Mouse (Mus musculus): ENCODE data around the gene Serpinb1a. TPM values are rescaled to one million over a fixed set of nuclear protein-coding genes. Genes with fewer than 3 reads are reported as not detected.

Gene Serpinb1a
- total RNA-seq, 4 experiments from 2014 or later = 1.7 to 3.9 (median 3.1) TPM

DNA sequence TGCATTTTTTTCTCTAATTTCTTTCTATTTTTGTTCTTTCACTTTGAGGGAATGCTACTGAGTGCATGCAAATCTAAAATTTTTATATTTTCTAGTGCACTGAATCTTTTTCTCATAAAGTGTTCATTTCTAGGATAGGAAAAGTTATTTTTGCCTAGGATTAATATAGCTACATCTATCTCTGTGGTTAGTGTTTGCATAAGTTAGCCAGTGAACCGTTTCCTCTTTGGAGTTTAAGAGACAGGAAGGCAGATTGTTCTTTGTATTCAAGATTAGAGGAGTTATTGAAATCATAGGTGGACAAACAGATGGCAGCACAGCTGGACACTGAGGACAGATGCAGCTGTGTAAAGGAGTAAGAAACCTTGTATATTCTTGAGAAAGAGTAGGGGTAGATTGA lies 11.7 kb downstream of the Serpinb1a start:
- DNase-seq (ENCODE audit: low spot score in 2 of 2) = no peak

DNA sequence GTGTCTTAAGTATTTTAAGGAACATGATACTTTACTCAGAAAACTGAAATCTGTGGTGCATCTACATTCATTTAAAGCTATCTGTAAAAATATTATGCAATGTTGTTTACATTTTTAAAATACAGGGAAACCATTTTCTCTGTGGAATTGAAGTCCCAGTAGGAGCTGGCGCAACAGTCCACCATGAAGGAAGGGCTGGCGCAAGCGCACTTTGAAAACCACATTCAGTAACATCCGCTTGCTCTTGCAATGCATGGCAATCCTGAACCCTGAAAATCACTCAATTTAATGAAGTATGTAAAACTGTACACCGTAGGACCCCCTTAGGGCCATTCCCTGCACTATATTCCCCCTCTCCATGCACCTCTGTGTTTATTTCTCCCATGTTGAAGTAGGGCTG lies 16.5 kb downstream of the Serpinb1a start:
- no peak for DNase-seq (ENCODE audit: low spot score in 2 of 2)

DNA sequence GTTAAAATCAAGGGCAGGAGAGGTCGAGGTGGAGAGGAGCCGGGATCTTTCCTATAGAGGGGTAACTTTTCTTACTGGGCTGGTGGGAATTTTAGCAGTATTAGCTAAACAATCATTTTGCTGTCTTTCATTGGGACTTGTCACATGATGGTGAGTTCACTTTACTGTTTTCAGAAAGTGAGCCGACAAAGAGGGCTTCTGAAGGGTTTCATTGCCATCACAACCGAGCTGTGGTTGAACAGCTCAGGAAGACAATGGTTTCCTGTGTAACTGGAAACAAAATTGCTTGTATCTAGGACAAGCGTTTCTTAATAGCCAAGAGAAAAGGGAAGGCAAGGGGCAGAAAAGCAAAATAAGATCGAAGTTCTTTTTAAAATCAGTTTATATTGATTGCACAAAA lies 17.7 kb downstream of the Serpinb1a start:
- no peak for DNase-seq (ENCODE audit: low spot score in 2 of 2)

DNA sequence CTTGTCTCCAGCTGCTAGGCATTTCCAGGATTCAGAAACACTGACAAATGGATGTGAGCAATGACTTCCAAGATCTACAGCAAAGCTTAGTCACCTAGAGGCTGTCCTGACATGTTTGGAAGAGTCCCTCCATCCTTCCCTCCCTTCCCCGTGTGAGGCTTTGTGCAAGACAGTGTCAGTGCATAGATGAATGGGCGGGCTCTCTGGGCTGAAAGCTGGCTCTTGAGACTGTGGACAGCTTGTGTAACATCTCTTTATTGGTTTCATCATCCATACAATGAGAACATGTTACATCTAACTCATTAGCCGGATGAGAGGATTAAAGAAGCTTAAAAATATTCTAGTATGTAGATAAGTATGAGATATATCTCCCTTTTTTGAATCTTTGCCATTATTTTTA lies 18.2 kb downstream of the Serpinb1a start:
- no peak for DNase-seq (ENCODE audit: low spot score in 2 of 2)

DNA sequence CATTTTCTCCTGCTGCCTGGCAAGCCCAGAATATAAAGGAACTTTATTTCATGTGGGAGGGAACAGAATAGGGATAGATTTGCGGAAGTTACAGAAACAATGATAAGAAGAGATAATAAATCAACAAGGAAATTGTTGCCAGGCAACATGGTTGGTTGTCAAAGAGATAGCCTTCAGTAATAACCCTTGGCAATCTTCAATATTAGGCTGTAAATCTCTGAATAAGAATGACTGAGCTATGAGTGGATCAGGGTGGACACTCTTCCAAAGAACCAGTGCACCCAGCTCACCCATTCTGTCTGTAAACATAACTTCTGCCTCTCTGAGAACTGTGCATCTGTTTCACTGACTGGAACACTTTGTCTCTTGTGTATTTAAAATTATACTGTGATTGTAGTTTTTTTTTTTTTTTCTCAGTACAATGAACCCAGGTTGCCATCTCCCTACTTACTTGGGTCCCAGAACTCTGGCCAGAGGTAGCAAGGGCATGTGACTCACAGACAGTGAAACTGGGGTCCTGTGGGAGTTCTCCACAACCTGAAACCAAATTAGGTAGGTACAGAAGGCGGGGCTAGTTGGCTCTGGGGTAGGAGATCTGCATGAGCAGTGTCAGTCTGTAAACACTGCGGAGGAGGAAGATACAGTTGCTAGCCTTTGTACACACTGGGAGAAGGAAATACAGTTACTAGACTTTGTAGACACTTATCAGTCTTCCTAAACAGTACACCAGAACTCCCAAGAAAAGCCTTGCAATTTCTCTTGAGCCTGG lies 19.3 kb downstream of the Serpinb1a start:
- no peak for DNase-seq (ENCODE audit: low spot score in 2 of 2)

DNA sequence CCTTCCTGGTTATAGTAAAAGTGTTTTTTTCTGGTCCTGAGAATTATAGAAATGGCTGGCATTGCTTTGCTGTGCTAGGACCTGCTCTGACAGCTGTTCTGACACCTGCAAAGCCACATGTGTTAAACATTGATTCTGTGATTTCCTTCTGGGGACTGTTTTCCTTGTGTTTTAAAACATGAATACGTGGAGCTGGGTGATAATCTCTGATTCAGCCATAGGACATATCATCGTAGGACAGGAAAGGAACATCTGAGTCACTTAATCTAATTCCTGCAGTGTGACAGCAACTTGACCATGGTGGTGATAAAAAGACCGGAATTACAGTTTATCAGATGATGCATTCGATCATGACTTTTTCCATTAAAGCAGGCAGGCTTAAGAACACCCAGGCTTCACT lies 22.1 kb downstream of the Serpinb1a start:
- DNase-seq (ENCODE audit: low spot score in 2 of 2) = no peak

DNA sequence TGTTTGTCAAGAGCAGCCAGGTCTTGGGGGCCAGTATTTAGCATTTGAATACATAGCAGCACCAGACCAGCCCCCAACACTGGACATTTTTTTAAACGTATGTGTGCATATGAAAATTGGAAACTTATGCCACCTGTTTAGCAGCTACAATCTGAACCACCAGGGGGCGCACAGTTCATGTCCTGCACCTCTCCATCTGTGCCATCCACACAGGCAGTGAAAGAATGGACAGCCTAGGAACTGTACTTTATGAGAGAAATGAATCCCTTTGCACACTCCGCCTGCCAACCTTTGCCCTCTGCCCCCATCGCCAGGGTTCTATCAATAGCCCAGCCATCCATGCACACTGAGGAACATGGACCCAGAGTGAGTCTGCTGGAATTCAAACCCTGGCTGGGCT lies 23.0 kb downstream of the Serpinb1a start:
- DNase-seq (ENCODE audit: low spot score in 2 of 2) = peak; percentile 23 to 44

DNA sequence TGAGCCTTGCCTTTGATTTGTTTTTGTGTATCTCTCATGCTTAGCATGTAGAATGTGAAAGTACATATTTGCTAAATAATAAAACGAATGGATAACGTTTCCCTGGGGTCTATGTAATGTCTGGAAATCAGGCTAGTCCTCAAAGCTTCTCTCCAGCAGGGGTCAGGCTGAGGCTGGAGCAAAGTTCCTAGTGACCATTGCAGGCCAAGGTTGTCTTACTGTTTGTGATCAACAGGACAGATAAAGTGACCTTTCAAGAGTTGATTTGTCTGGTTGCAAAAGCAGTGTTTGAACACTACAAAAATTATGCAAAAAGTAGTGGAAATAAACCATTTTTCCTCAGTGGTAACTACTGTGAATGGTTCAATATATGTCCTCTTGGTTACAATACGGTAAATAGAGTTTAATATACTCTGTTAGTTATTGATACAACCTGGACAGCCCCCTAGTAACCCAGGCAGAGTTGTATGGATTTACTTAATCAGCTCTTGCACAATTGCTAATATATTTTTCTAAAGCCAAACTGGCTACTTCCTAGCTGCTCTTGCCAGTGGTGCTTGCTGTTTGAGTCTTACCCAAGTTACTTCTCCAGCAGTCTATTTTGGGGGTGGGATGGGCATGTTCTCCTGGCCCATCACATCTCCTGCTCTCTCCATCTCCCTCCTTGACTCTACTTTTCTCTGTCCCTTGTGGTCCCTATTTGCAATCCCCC lies 23.7 kb downstream of the Serpinb1a start:
- DNase-seq (ENCODE audit: low spot score in 2 of 2) = no peak

DNA sequence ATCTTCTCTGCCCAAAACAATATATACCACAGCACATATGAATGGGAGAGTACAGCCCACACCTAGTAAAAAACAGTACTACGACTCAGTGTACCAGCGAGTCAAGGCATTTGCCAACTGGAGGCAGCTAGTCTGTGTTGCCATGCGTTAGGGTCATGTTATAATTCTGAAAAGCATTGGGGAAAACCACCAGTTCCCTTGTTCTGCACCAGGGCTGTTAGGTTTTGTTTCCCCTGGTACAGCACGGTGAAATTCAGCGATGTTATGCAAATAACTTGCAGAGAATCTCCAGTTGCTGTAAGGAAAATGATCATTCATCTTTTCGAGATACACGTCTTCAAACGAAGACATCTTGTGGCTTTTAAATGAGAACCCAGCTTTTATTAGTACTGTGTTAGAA lies 25.4 kb downstream of the Serpinb1a start:
- DNase-seq (ENCODE audit: low spot score in 2 of 2) = no peak

DNA sequence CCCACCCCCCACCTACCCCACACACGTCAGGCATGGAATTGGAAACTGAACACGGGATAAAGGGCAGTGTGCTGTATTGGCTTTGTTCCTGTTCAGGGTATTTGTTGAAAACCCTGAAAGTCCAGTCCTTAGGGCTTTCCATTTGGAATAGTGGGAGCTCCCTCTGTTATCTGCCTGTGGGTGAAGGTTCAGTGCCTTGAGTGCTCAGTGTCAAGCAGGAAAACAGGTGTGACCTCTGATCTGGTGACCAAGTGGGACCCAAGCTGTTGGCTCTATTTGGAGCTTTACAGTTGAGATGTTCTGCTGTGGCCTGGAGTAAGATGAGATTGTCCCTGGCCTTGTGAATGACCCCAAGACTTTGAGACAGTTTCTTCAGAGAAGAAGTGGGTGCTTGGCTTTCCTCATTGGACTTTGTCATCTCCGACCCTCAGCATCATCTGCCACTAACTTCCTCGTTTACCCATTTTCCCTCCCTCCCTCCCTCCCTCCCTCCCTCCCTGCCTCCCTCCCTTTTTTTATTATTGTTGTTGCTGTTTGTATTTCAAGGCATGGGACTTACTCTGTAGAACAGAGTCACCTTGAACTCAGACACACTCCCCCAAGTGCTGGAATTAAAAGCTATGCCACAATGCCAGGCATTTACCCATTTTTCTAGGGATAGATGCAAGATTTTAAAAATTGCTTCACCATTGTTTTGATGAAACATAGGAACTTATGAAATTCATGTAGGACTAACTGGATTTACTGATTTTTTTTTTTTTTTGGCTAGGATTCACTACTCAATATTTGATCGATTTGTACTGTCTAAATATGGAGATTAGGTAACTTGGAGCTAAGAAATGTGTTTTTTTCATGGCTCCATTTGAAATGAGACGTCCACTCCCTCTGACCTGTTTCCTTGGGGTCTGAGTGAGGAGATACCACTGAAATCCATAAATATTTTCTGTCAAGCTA lies 26.3 kb downstream of the Serpinb1a start:
- DNase-seq (ENCODE audit: low spot score in 2 of 2) = no peak

DNA sequence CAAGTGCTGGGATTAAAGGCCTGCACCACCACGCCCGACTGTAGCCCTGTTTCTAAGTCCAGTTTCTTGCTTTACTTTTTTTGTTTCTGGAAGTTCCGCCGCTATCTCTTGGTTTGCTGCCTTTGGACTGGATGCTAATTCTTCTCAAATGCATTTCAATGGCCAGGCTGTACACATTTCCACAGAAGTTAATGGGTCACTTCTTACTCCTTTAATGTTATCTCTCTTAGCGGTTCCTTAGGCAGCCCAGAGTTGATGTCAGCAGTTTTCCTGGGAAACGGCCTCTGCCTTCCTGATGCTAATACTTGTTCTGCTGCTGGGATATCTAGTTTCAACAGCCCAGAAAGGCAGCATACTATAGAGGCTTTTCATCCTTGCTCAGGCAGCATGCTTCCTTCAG lies 27.9 kb downstream of the Serpinb1a start:
- DNase-seq (ENCODE audit: low spot score in 2 of 2) = no peak

DNA sequence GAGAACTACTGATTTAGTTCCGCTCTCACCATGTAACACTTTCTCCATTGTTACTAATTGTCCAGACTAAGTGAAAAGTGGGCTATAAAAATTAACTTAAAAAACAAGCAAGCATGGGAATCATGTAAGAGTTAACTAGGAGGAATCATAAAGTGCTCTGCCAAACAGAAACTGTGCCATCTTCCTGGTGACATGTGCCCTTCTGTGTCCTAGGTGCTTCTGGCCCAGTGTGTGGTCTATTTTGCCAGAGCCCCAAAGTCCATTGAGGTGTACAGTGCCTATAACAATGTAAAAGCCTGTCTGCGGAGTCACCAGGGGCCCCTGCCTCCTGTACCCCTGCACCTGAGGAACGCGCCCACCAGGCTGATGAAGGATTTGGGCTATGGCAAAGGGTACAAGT lies 29.3 kb downstream of the Serpinb1a start:
- DNase-seq (ENCODE audit: low spot score in 2 of 2) = no peak

DNA sequence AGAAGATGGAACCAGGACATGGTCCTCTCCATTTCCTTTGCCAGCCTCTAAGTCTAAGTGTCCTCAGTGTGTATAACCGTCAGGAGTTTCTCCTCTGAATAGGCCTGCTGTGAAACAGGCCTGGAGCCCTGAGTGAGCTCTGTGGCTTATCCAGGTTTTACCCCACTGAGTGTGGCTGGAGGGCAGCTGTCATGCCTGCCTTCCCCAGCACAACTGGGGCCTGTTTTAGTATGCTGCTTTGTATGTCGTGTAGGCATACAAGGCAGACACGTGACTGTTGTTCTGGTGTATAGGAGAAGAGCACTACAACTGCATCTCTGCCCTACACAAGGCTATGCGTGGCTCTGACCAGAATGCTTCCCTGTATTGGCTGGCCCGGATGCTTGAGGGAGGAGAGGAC lies 31.1 kb downstream of the Serpinb1a start:
- no peak for DNase-seq (ENCODE audit: low spot score in 2 of 2)

DNA sequence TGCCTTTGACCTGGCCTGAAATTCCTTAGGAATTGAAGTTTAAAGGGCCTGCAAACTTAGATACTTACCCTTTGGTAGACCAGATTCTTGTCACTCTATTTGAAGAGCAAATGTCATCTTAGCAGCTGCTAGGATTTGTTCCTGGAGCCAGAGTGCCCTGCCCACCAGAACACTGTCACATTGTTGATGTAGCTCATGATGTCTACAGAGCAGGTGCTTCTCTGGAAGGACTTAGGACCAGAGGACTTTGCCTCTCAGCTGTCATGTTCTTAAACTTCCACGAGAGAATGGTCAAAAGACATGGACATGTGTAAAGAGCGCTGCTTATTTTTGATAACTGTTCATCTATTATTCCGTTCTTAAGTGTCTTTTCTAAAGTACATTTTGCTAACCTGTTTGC lies 31.7 kb downstream of the Serpinb1a start:
- no peak for DNase-seq (ENCODE audit: low spot score in 2 of 2)

DNA sequence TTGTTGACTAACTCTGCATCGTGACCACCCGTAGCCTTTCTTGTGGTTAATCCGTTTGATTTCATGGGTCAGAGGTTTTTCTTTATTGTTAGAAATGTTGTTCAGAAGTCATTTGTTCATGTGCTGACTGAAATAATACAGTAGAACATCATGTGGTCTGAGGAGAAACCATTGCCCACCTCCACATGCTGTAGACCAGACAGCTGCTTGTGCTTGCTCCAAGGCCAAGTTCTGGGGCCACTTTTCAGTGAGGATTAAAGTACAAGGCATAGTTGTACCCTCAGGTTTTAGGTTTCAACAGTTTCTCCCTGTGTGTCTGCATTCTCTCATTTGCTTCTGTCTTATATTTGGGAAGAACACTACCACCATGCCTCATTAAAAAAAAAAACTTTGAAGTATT lies 43.4 kb downstream of the Serpinb1a start:
- no peak for DNase-seq (ENCODE audit: low spot score in 2 of 2)

DNA sequence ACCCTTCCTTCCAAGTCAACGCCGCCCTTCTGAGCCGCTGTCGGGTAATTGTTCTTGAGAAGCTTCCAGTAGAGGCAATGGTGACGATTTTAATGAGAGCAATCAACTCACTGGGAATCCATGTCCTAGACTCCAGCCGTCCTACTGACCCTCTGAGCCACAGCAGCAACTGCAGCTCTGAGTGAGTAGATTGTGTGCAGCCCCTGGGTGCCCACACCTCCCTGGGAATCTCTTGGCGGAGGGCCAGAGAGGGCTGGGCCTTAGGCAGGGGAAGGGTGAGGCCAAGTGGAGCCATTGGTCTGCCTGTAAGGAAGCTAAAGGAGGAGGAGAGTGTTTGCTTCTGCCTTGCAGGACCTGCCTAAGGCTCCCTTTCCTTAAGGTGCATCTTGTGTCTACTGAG lies 44.2 kb downstream of the Serpinb1a start:
- DNase-seq (ENCODE audit: low spot score in 2 of 2) = no peak

DNA sequence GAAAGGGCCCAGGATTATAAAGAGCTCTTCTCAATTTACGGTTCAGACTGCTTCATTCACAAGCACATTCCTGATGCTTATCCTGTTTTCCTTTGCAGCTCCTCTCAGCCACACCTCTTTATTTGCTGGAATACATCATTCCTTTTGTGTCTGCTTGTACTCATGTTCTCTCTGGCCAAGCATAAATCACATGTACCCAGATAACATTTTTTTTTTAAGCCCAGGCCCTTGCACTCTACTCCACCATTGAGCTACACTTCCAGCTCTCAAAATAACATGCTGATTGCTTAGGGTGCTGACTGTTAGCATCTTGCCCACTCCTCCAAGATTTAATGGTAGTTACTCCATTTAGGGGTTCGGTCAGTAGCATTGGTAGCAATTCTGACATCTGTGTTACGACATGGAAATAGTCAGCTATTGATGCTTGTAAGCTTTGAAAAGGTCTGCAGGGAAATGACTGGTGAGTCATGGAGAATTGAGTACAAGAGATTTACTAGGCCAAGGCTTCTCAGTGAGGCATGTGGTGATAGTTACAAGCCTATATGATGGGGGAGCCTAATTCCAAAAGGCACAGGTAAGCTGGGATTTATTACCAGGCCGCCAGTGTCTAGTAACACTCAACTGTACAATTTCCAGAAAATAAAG lies 47.2 kb downstream of the Serpinb1a start:
- no peak for DNase-seq (ENCODE audit: low spot score in 2 of 2)

DNA sequence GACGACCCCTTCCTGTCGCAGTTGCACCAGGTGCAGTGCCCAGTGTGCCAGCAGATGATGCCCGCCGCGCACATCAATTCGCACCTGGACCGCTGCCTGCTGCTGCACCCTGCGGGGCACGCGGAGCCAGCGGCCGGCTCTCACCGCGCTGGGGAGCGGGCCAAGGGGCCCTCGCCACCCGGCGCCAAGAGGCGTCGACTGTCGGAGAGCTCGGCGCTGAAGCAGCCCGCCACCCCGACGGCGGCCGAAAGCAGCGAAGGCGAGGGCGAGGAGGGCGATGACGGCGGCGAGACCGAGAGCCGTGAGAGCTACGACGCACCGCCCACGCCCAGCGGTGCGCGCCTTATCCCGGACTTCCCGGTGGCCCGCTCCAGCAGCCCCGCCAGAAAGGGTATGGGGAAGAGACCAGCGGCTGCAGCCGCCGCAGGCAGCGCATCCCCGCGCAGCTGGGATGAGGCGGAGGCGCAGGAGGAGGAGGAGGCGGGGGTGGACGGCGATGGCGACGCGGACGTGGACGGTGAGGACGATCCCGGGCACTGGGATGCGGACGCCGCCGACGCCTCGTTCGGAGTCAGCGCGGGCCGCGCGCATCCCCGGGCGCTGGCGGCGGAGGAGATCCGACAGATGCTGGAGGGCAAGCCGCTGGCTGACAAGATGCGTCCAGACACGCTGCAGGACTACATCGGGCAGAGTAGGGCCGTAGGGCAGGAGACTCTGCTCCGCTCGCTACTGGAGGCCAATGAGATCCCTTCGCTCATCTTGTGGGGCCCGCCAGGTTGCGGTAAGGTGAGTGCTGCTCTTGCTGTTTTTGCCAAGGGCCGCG lies 48.5 kb downstream of the Serpinb1a start, which contains the start of gene D930007J09Rik:
Gene D930007J09Rik, minus strand, starts transcription at position 591 of the 823 bp plus-strand sequence.
- no peak for DNase-seq (ENCODE audit: low spot score in 2 of 2)

DNA sequence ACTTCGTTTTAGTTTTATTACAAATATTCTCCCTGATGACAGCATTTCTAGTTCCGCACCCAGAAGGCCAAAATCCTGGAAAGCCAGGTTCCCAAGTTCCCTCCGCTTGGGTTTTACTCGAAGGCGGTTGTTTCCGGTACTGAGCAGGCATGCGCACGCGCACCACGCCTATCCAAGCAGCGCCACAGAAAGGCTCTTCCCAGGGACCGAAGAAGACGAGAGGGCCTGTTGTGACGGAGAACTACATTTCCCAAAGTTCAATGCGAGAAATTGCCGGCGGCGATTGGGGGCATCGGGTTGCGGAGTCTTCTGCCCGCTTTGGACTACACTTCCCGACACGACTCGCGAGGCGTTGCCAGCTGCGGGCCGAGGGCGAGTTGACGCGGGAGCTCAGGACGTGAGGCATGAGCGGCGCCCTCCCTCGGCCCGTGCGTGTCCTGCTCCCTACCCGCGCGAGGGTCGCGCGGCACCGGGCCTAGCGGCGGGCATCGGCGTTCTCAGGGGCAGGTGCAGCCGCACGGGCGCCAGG lies 49.2 kb downstream of the Serpinb1a start, which contains the start of gene Wrnip1:
Gene Wrnip1, plus strand, starts transcription at position 346 of the 529 bp plus-strand sequence.
- peak; percentile 92 to 96 for DNase-seq (ENCODE audit: low spot score in 2 of 2)

DNA sequence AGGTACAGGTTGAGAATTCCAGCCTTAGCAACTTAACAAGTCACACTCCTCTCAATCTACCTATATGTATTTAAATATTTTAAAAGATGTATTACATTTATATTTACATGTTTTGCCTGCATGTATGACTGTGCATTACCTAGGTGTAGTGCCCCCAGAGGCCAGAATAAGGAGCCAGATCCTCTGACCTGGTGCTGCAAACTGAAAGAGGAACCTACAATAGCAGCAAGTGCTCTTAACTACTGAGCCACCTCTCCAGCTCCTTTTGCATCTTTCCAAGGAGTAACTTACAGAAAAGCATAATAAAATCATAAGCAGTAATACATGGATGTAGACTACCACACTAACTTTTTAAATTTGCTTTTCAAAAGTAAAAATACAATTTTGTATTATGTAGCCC lies 50.1 kb downstream of the Serpinb1a start:
- DNase-seq (ENCODE audit: low spot score in 2 of 2) = no peak

Measured in gastrocnemius, adult 8-10 months (tissue).